Mouse (Mus musculus) liver (tissue): ENCODE measurements around the gene Sycn.
"Not testable (repeated sequence)": the region's sequence is repeated elsewhere in the genome, so short reads cannot be mapped to it uniquely, and the experiment has no call there.

Experiments
- DNase-seq: peaks from one replicate; pipeline ENCODE4 v3.0.0-alpha.2; 2020; ENCODE audit warnings: mixed read lengths

Sycn gene

DNA sequence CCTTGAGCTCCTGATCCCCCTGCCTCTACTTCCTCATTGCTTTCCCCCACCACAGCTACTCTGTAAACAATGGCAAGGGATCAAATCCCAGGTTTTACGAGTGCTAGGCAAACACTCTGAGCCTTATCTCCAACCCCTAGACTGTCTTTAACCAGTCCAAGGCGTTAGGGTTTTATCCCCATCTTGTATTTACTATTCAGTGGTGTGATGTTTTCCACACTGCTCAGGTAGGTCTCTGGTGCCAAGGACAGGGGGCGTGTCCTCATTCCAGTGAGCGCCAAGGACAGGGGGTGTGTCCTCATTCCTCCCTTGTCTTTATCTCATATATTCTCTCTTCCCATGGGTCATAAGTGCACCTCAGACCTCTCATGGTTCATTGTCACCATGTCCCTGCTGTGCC is at the start of gene Sycn:
Gene Sycn (plus strand): TSS at position 360 of the 400 bp plus-strand sequence.
- DNase-seq: no peak

GRCm38 (mm10) chr7:28490903-28491302 is 49.8 kb upstream of the Sycn start:
- DNase-seq: no peak

GRCm38 (mm10) chr7:28492310-28492709 is 48.4 kb upstream of the Sycn start:
- DNase-seq: no peak

DNA sequence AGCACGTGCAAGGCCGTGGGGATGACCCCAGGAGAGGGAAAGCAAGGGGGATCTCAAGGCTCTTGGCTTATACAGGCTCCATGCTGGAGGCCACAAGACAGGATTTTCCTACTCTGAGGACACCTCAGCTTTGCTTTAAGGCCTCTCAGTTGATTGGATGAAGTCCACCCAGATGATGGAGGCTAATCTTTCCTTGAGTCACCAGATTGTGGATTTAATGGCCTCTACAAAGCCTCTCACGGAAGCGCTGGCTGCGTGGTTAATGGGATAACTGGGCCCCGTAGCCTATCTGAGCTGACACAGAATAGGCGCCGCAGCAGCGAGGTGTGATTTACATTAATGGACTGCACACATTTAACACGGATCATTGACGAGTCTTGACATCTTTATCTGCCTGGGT is 45.3 kb upstream of the Sycn start:
- DNase-seq: no peak

DNA sequence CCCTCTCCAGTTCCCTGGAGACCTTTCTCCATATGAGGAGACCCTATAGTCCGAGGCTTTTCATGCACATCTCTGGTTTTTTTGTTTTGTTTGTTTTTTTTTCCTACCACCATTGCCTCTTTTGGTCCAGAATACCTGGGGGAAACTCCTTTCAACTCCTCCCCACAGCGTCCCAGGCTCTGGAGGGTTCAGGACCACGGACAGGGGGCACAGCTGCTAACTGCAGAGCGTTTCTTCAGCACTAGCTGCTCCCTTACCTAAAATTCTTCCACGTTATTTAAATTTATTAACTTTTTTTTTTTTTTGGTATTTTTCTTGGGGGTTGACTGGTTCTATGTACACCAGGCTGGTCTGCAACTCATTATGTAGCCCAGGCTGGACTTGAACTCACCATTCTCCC is 35.1 kb upstream of the Sycn start:
- DNase-seq: no peak

- DNase-seq: not testable (repeated sequence)
Measured at GRCm38 (mm10) chr7:28509121-28509520, 31.6 kb upstream of the Sycn start.

GRCm38 (mm10) chr7:28510405-28510974 is 30.2 kb upstream of the Sycn start, which contains the start of gene Ifnl2:
Gene Ifnl2 (minus strand): TSS chr7:28510455.
- not testable (repeated sequence) for DNase-seq

- no peak for DNase-seq
Measured at GRCm38 (mm10) chr7:28511441-28511840, 29.2 kb upstream of the Sycn start.

DNA sequence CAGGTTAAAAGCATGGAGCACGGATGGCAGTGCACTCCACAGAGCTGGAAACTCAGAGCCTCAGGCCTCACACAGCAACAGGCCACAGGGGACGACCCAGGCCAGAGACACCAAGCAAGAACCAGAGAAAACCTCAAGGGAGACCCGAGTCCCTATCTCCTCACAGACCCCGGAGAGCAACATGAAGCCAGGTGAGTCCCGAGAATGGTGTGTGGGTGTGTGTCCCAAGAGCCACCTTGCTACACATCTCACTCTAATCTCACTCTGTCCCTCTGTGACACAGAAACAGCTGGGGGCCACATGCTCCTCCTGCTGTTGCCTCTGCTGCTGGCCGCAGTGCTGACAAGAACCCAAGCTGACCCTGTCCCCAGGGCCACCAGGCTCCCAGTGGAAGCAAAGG is 18.1 kb upstream of the Sycn start, which contains the start of gene Ifnl3:
Gene Ifnl3 (plus strand): TSS at position 301 of the 400 bp plus-strand sequence.
- DNase-seq: not testable (repeated sequence)

DNA sequence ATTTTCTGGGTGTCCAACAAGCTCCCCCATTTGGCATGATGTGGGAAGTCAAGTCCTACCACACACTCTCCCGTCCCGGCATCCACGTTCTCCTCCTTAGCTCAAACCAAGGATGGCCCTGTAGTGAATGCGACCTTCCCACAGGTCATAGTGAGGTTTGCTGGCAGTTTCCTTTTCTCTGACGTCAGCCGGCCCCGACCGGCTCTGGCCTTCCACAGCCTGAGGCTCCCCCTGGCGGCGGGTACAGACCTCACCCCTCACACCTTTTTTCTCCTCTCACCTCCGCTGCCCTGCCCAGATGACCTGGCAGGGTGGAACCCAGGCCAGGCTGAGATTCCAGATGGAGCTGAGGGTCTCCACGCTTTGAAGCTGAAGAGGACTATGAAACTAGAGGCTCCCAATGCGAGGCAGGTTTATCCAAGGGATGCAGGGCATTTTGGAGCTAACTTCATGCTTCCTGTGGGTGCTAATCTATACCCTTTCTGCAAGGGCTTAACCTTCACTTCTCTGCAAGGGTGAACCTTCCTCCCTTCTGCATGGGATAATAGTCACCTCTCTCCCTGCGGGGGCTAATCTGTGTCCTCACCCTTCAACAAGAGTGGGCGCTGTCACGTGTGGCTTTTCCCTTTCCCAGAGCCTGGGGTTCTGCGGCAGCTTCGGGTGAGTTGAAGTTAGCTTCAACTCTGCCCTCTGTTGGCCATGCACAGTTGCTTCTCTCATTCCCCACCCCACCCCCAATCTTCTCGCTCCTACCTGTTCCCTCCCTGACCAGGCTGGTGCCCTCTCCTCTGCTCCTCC is 12.6 kb upstream of the Sycn start:
- DNase-seq: peak; percentile 80

DNA sequence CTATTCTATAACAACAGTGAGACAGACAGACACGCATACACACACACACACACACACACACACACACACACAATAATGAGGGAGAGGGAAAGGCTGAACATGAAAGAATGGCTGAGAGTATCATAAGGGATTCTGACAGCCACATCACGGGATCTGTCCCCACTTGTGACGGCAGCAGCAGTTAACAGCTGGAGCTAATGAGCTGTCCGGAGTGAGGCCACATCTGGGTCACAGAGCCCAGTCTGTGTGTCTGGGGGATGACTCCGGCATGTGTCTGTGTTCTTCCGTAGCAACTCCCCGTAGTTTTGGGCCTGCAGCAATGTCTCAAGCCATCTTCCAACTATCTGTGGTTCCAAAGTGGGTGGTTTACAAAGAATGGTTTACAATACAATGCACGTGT is 8.7 kb upstream of the Sycn start:
- DNase-seq: no peak

- not testable (repeated sequence) for DNase-seq
Measured at GRCm38 (mm10) chr7:28538886-28539285, 1.8 kb upstream of the Sycn start.

GRCm38 (mm10) chr7:28544051-28544601 is 3.4 kb downstream of the Sycn start:
- no peak for DNase-seq

DNA sequence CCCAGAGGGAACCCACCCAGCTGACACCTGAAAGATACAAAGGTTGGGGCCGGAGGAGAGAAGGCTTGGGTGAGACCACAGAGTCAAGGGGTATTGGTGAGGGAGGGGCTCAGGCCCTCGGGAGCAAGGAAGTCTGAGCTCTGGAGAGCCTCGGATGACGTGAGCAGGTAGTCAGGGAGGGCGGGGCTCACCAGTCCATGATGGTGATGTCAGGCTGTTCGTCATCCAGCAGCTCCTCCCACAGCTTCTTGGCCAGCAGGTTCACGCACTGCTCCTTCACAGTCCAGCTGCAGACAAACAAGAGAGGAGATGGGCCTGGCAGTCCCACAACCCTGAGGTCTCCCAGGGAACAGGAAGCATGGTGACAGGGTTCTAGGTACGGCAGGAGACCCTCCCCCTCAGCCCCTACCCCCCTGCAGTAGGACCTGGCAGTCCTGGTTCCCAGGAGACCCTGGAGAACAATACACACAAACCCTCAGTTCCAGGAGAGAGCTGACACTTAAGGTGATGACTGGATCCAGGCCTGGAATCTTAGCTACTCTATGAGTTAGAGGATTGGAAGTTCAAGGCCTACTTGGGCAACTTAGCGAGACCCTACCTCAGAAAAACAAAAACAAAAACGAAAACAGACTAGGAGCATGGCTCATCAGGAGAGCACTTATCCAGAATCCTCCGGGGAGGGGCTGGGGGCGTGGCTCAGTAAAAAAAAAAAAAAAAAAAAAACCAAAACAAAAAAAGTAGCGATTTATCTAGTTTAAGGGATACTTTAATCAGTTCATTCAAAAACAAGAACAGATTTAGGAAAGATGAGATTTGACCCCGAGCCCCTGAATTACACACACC is 4.6 kb downstream of the Sycn start:
- DNase-seq: no peak

DNA sequence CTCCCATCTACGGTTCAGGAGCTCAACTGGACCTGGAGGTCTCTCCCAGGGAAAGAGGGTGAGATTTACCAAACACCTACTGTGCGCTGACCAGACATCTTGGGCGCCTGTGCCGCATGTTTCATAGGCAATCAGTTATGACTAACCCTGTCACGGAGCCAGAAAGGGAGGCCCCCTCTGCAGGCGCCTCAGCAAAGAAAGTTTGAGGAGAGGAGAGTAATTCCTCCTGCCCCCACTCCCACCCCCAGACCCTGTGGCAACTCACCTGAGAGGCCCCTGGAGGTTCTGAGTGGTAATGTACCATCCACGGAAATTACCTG is 5.2 kb downstream of the Sycn start:
- DNase-seq: no peak

DNA sequence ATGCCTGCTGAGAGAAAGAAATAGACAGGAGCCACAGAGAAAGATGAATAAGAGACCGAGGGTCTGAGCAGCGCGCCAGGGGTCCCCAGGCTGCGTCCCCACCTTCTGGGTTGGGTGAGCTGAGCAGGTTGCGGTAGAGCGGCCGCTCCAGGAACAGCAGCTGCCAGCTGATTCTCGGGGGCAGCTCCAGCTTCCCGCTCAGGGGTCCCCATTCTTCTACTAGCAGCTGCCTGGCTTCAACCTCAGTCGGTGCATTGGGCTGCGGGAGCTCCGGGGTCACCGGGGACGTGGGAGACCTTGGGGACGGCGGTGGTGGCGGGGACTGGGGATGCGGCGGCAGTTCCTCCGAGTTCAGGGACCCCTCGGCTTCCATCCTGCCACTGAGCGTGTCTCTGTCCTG is 6.0 kb downstream of the Sycn start:
- no peak for DNase-seq

DNA sequence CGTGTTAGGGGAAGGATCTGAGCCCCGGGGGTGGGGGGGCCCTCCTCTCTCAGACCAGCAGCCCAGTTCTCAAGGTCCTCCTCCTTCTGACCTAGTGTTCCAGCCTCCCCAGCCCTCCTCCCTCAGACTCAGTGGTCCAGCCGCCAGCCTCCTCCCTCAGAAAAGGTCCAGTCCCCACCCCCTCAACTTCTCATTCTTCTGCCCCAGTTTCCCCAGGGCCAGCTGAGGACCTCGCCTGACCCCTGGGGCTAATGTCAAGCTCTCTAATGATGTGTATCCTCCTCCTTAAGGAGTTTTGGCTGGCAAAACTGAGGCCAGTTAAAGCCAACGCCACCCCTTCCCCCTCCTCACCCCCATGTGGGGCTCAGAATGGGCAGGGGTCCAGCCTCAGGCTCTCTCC is 6.5 kb downstream of the Sycn start, which contains the start of gene Nccrp1:
Gene Nccrp1 (minus strand): TSS at position 101 of the 400 bp plus-strand sequence.
- no peak for DNase-seq

DNA sequence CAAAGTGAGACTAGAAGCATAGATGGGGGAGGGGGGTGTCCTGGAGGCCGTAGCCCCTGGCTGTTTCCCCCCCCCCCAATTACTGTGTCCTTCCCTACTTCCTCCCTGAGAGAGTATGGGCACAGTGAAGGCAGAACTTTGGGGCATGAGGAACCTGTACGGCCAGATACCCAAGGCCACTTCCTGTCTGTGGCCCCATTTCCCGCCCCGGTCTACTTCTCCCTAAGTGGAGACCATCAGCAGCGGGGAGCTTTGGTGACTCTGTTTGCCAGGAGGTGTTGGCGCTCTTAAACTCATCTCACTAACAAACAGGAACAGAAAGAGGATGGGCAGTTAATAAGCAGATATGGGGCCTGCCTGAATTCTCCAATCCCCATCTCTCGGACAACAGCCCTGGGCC is 6.9 kb downstream of the Sycn start:
- no peak for DNase-seq

DNA sequence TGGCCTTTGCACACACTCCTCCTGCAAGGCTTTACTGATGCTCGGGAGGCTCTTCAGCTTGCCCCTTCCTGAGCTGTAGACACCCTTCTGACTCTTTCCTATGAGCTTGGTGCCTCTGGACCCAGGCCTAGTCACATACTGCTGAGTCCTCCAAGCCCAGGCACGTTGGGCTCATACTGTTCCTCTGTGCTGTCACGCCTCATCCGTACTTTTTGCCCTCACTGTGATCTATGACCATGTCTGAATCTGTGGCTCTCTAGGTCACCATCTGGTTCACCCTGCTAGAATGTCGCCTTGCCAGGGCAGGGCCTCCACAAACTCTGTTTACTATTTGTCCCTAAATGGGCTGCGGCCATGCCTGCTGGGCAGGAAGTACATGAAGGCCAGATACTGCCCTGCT is 12.4 kb downstream of the Sycn start:
- no peak for DNase-seq

GRCm38 (mm10) chr7:28555939-28556535 is 15.4 kb downstream of the Sycn start:
- no peak for DNase-seq

GRCm38 (mm10) chr7:28557069-28557468 is 16.4 kb downstream of the Sycn start:
- DNase-seq: no peak

GRCm38 (mm10) chr7:28557708-28558107 is 17.0 kb downstream of the Sycn start:
- DNase-seq: peak; percentile 30

DNA sequence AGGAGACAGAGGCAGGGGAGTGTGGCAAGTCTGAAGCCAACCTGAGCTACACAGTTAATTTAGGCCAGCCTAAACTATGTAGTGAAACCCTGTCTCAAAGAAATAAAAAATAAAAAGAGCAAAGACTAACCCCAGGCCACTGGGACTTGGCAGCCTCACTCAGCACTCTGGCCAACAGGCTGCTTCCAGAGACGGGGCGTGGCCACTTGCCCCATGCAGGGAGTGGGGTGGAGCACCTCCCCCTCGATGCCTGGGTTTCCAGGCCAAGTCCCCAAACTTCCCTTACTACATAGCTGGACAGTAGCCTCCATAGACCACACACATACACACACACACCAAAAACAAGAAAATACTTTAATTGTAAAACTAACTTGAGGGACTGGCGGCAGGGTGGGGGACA is 17.8 kb downstream of the Sycn start:
- no peak for DNase-seq
